Mouse (Mus musculus) kidney, adult 11 months (tissue): ENCODE measurements around the gene Itih5.

ENCODE experiments used
- DNase-seq: peaks from one replicate; pipeline ENCODE4 v3.0.0; 2022

Gene Itih5

GRCm38 (mm10) chr2:10153201-10154075 lies at the start of gene Itih5:
TSS of gene Itih5 (plus strand) at chr2:10153571.
- peak; percentile 64 for DNase-seq

GRCm38 (mm10) chr2:10108535-10109189 lies 44.7 kb upstream of the Itih5 start:
- no peak for DNase-seq

- DNase-seq = no peak
These were observed 34.6 kb upstream of the Itih5 start for GRCm38 (mm10) chr2:10118751-10119150.

GRCm38 (mm10) chr2:10119276-10119675 lies 34.1 kb upstream of the Itih5 start:
- DNase-seq = no peak

- DNase-seq = no peak
These were observed 31.5 kb upstream of the Itih5 start for GRCm38 (mm10) chr2:10121826-10122225.

GRCm38 (mm10) chr2:10126122-10126521 lies 27.2 kb upstream of the Itih5 start:
- no peak for DNase-seq

- no peak for DNase-seq
These were observed 25.9 kb upstream of the Itih5 start for GRCm38 (mm10) chr2:10127471-10127870.

- peak; percentile 45 for DNase-seq
These were observed 24.8 kb upstream of the Itih5 start for GRCm38 (mm10) chr2:10128571-10128970.

GRCm38 (mm10) chr2:10130341-10130990 lies 22.9 kb upstream of the Itih5 start:
- no peak for DNase-seq

GRCm38 (mm10) chr2:10131296-10131695 lies 22.1 kb upstream of the Itih5 start, which contains the start of gene Itih2:
TSS of gene Itih2 (minus strand) at chr2:10131396.
- DNase-seq = no peak

- DNase-seq = no peak
These were observed 21.2 kb upstream of the Itih5 start for GRCm38 (mm10) chr2:10132128-10132527.

GRCm38 (mm10) chr2:10133941-10134340 lies 19.4 kb upstream of the Itih5 start:
- DNase-seq = no peak

GRCm38 (mm10) chr2:10137320-10137719 lies 16.1 kb upstream of the Itih5 start:
- DNase-seq = no peak

- DNase-seq = peak; percentile 70
These were observed 12.9 kb upstream of the Itih5 start for GRCm38 (mm10) chr2:10140456-10140855.

- peak; percentile 76 for DNase-seq
These were observed 10.6 kb upstream of the Itih5 start for GRCm38 (mm10) chr2:10142472-10143454.

- DNase-seq = no peak
These were observed 7.9 kb upstream of the Itih5 start for GRCm38 (mm10) chr2:10145514-10145913.

GRCm38 (mm10) chr2:10147176-10147575 lies 6.2 kb upstream of the Itih5 start:
- DNase-seq = no peak

- no peak for DNase-seq
These were observed 781 bp upstream of the Itih5 start for GRCm38 (mm10) chr2:10152590-10152989.

GRCm38 (mm10) chr2:10157184-10157583 lies 3.8 kb downstream of the Itih5 start:
- no peak for DNase-seq

- DNase-seq = no peak
These were observed 8.6 kb downstream of the Itih5 start for GRCm38 (mm10) chr2:10162011-10162410.

- no peak for DNase-seq
These were observed 13.3 kb downstream of the Itih5 start for GRCm38 (mm10) chr2:10166635-10167034.

GRCm38 (mm10) chr2:10167283-10167682 lies 13.9 kb downstream of the Itih5 start:
- no peak for DNase-seq
